Mouse (Mus musculus) erythroblast, embryonic 14.5 days (primary cell): ENCODE data around the gene Hivep3.

Experiments used
- GATA1 ChIP-seq: IDR thresholded peaks from 2 replicates; pipeline ENCODE4 v1.6.1; 2012; ENCODE audit warnings: low read length, inconsistent platforms, mixed read lengths
- TAL1 ChIP-seq: IDR thresholded peaks from 3 replicates; pipeline ENCODE4 v1.6.1; 2012; ENCODE audit warnings: low read length, inconsistent platforms, mixed read lengths

DNA sequence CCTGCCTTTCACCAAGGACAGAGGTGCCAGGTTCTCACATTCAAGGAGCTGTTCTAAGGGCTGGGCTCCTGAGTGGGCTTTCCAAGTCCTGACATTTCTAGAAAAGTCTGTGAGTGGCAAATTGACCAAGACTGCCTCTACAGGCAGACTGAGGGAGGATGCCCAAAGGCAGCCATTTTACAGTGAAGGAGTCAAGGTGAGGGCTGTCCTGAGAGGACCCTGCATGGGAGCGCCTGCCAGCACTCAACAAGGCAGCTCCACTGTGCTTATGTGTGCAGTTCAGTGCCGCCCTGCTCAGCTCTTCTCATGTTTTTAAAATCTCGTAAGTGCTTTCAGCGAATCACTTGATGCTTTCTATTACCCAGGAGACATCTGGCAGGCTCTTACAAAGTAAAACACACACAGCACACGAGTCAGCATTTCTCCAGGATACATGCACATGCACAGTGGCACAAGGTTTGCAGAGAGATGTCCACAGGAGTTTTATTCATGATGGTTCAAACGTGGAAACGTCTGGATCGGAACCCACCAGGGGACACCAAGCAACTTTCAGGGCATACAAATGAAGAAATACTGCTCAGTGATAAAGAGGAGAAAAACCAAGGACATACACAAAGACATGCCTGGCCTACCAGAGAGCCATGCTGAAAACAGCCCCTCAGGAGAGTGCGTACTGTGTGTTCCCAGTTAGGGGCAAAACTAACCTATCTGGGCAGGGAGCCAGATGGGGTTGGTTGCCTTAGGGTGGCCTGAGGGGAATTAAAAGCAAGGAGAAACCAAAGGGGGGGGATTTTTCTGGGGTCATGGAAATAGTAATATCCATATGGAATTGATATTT is 120.9 kb downstream of the Hivep3 start:
- no peak for TF ChIP-seq TAL1
- no peak for TF ChIP-seq GATA1
